Mouse (Mus musculus) CH12.LX (cell line): ENCODE measurements at regions not wholly inside any gene's neighbourhood (a gene's known extent, or its start where the extent isn't known, plus 50 kb on each side); places are given as distances from the start of the nearest gene placed in this dataset.

Experiments
- DNase-seq: peaks from one replicate; pipeline ENCODE4 v3.0.0-alpha.2; 2013; ENCODE audit errors: extremely low read depth
- H3K27ac ChIP-seq: 2 replicates; pipeline ENCODE4 v1.5.1; 2012; ENCODE audit warnings: low read depth, mild to moderate bottlenecking, control low read depth, moderate library complexity; ENCODE audit not compliant: insufficient read depth
- H3K27me3 ChIP-seq: replicated peaks from 2 replicates; pipeline ENCODE3; 2012; ENCODE audit warnings: inconsistent platforms
- H3K36me3 ChIP-seq, 2 experiments: replicated peaks in 1 of 2; 2 replicates each; pipeline versions ENCODE3 to v1.6.1; 2012; ENCODE audit warnings: inconsistent platforms in 1 of 2, low read length in 1 of 2, mild to moderate bottlenecking in 1 of 2, mixed read lengths in 1 of 2, moderate library complexity in 1 of 2; ENCODE audit not compliant: control insufficient read depth in 1 of 2, insufficient read depth in 1 of 2
- H3K4me1 ChIP-seq, 2 experiments: 2 replicates each; pipeline ENCODE4 v1.6.1; 2012; ENCODE audit warnings: inconsistent platforms in 1 of 2, moderate library complexity in 1 of 2; ENCODE audit not compliant: insufficient read depth in 2 of 2, control insufficient read depth in 1 of 2
- H3K4me2 ChIP-seq: 2 replicates; pipeline ENCODE4 v1.6.1; 2012; ENCODE audit warnings: low read depth, mild to moderate bottlenecking, control low read depth; ENCODE audit not compliant: poor library complexity, insufficient read depth, severe bottlenecking
- H3K4me3 ChIP-seq, 3 experiments: fragments of 150-350 bp in 1 of 3; sonication (generic) in 1 of 3; replicated peaks in 1 of 3; 2 replicates each; pipeline versions ENCODE3 to v1.5.1; 2011 to 2012; ENCODE audit warnings: low read depth in 2 of 3, low read length in 2 of 3, mild to moderate bottlenecking in 2 of 3, moderate library complexity in 2 of 3, control low read depth in 1 of 3, improper control_type of control experiment in 1 of 3, inconsistent platforms in 1 of 3, mixed read lengths in 1 of 3; ENCODE audit not compliant: poor library complexity in 1 of 3
- H3K79me2 ChIP-seq: replicated peaks from 2 replicates; pipeline ENCODE4 v1.6.1; 2012; ENCODE audit warnings: mild to moderate bottlenecking, moderate library complexity; ENCODE audit not compliant: control insufficient read depth, poor library complexity, insufficient read depth, severe bottlenecking; ENCODE audit errors: extremely low read depth
- H3K9ac ChIP-seq: 2 replicates; pipeline ENCODE4 v1.6.1; 2012; ENCODE audit warnings: low read depth, mild to moderate bottlenecking, control low read depth, moderate library complexity; ENCODE audit not compliant: insufficient read depth
- H3K9me3 ChIP-seq: replicated peaks from 2 replicates; pipeline ENCODE3; 2012; ENCODE audit warnings: low read length, inconsistent platforms, mixed read lengths
- BHLHE40 ChIP-seq: IDR thresholded peaks from 2 replicates; pipeline ENCODE4 v1.6.1; 2011; ENCODE audit warnings: mild to moderate bottlenecking, low read depth, low read length, improper control_type of control experiment
- HCFC1 ChIP-seq: IDR thresholded peaks from 2 replicates; pipeline ENCODE4 v1.6.1; 2012; ENCODE audit warnings: low read depth, mild to moderate bottlenecking, inconsistent platforms, low read length, improper control_type of control experiment
- JUN ChIP-seq: IDR thresholded peaks from 2 replicates; pipeline ENCODE4 v1.6.1; 2011; ENCODE audit warnings: low read depth, mild to moderate bottlenecking, low read length, improper control_type of control experiment, moderate library complexity; ENCODE audit not compliant: insufficient read depth
- KAT2A ChIP-seq: IDR thresholded peaks from 2 replicates; pipeline ENCODE4 v1.6.1; 2012; ENCODE audit warnings: low read length, improper control_type of control experiment, inconsistent platforms; ENCODE audit not compliant: insufficient replicate concordance
- MAX ChIP-seq: IDR thresholded peaks from 2 replicates; pipeline ENCODE4 v1.6.1; 2011; ENCODE audit warnings: low read length, improper control_type of control experiment
- MAZ ChIP-seq: IDR thresholded peaks from 2 replicates; pipeline ENCODE4 v1.6.1; 2012; ENCODE audit warnings: low read depth, mild to moderate bottlenecking, inconsistent platforms, low read length, improper control_type of control experiment, moderate library complexity
- MYC ChIP-seq: IDR thresholded peaks from 2 replicates; pipeline ENCODE4 v1.6.1; 2011; ENCODE audit warnings: low read depth, mild to moderate bottlenecking, improper control_type of control experiment, low read length
- NELFE ChIP-seq: IDR thresholded peaks from 2 replicates; pipeline ENCODE4 v1.6.1; 2011; ENCODE audit warnings: low read depth, low read length, improper control_type of control experiment
- NRF1 ChIP-seq: IDR thresholded peaks from 2 replicates; pipeline ENCODE4 v1.6.1; 2014; ENCODE audit warnings: low read depth, mild to moderate bottlenecking, inconsistent platforms, low read length, improper control_type of control experiment, moderate library complexity
- RAD21 ChIP-seq: IDR thresholded peaks from 2 replicates; pipeline ENCODE4 v1.6.1; 2011; ENCODE audit warnings: low read depth, mild to moderate bottlenecking, low read length, improper control_type of control experiment, moderate library complexity
- TCF12 ChIP-seq: IDR thresholded peaks from 2 replicates; pipeline ENCODE4 v1.6.1; 2014; ENCODE audit warnings: low read depth, mild to moderate bottlenecking, inconsistent platforms, low read length, improper control_type of control experiment
- UBTF ChIP-seq: IDR thresholded peaks from 2 replicates; pipeline ENCODE4 v1.6.1; 2012; ENCODE audit warnings: low read depth, mild to moderate bottlenecking, inconsistent platforms, low read length, improper control_type of control experiment, moderate library complexity
- ZC3H11A ChIP-seq: IDR thresholded peaks from 2 replicates; pipeline ENCODE4 v1.6.1; 2012; ENCODE audit warnings: low read depth, mild to moderate bottlenecking, inconsistent platforms, low read length, improper control_type of control experiment
- ZNF384 ChIP-seq: IDR thresholded peaks from 2 replicates; pipeline ENCODE4 v1.6.1; 2012; ENCODE audit warnings: low read depth, low read length, improper control_type of control experiment, inconsistent platforms
- dilution Hi-C: fragments of 300-500 bp; cut with MboI; formaldehyde crosslinking; loops from 2 replicates; pipeline ENCODE4 v1.14.3; 2020; ENCODE audit warnings: low sequenced_read_pairs; ENCODE audit not compliant: extremely low pct_unique_long_range_greater_than_20kb, extremely low pct_ligation_motif_present
- in situ Hi-C: fragments of 300-500 bp; cut with MboI; formaldehyde crosslinking; loops from 3 replicates; pipeline ENCODE4 v1.14.3; 2019; ENCODE audit warnings: low sequenced_read_pairs, low pct_ligation_motif_present, low pct_unique_long_range_greater_than_20kb, mixed read lengths

- no peak overlapping the region for H3K4me3 ChIP-seq
These were observed 464.4 kb downstream of the Nedd1 start for GRCm38 (mm10) chr10:92257815-92258214.

GRCm38 (mm10) chr10:92248648-92249047 is 473.6 kb downstream of the Nedd1 start:
- Histone ChIP-seq H3K4me2 (no peak overlapping the region), H3K27ac (no peak overlapping the region), H3K27me3 (no peaks in the 10 kb centered on the region), H3K9ac (no peak overlapping the region), H3K4me1 (no peaks in the 10 kb centered on the region), H3K4me3 (no peak overlapping the region), H3K79me2 (no peaks in the 10 kb centered on the region), H3K9me3 (peaks cover 41% of the 10 kb centered on the region), H3K36me3 (no peaks in the 10 kb centered on the region)
- TF ChIP-seq NRF1 (no peak), MAZ (no peak), TCF12 (no peak), ZC3H11A (no peak), KAT2A (no peak), BHLHE40 (no peak), MYC (no peak), NELFE (no peak), MAX (no peak)
- DNase-seq, result no peak
- in situ Hi-C loops, result no loop called here
- dilution Hi-C loops, result no loop called here

More at GRCm38 (mm10) chr10:92257815-92258214, 464.4 kb downstream of the Nedd1 start:
- no peak overlapping the region for H3K4me2 ChIP-seq
- dilution Hi-C loops, result no loop called here
- peaks cover 13% of the 10 kb centered on the region for H3K9me3 ChIP-seq
- no peak for TF ChIP-seq RAD21
- no peak for TF ChIP-seq NRF1
- no peak for TF ChIP-seq TCF12
- TF ChIP-seq HCFC1, result no peak
- TF ChIP-seq BHLHE40, result no peak
- TF ChIP-seq JUN, result no peak
- TF ChIP-seq MAX, result no peak
- H3K27ac ChIP-seq, result no peak overlapping the region
- H3K4me1 ChIP-seq, result no peaks in the 10 kb centered on the region
- no peak overlapping the region for H3K9ac ChIP-seq
- H3K27me3 ChIP-seq, result no peaks in the 10 kb centered on the region
- in situ Hi-C loops, result no loop called here
- H3K79me2 ChIP-seq, result no peaks in the 10 kb centered on the region
- DNase-seq, result no peak
- H3K36me3 ChIP-seq, result no peaks in the 10 kb centered on the region

- dilution Hi-C loops, result no loop called here
- no peak overlapping the region for H3K4me3 ChIP-seq
- no peak overlapping the region for H3K27ac ChIP-seq
- H3K9ac ChIP-seq, result no peak overlapping the region
- H3K4me1 ChIP-seq, result no peaks in the 10 kb centered on the region
- H3K9me3 ChIP-seq, result peaks cover 47% of the 10 kb centered on the region
- H3K36me3 ChIP-seq, result no peaks in the 10 kb centered on the region
- H3K27me3 ChIP-seq, result no peaks in the 10 kb centered on the region
- TF ChIP-seq JUN (no peak), ZNF384 (no peak), UBTF (no peak)
- TF ChIP-seq, all 38 proteins: peak for 0
- no peak for DNase-seq
- in situ Hi-C loops, result no loop called here
- no peak overlapping the region for H3K4me2 ChIP-seq
- no peaks in the 10 kb centered on the region for H3K79me2 ChIP-seq
These were observed 474.8 kb downstream of the Nedd1 start for GRCm38 (mm10) chr10:92247449-92247805.
